Mouse (Mus musculus): ENCODE measurements around the gene Gba. TPM values are rescaled to one million over a fixed set of nuclear protein-coding genes. Genes with fewer than 3 reads are reported as not detected.
A peak's percentile ranks its signal among the peaks of the same experiment; 100 is the strongest.

Gene Gba
- polyA plus RNA-seq, 1 experiment, result not detected

DNA sequence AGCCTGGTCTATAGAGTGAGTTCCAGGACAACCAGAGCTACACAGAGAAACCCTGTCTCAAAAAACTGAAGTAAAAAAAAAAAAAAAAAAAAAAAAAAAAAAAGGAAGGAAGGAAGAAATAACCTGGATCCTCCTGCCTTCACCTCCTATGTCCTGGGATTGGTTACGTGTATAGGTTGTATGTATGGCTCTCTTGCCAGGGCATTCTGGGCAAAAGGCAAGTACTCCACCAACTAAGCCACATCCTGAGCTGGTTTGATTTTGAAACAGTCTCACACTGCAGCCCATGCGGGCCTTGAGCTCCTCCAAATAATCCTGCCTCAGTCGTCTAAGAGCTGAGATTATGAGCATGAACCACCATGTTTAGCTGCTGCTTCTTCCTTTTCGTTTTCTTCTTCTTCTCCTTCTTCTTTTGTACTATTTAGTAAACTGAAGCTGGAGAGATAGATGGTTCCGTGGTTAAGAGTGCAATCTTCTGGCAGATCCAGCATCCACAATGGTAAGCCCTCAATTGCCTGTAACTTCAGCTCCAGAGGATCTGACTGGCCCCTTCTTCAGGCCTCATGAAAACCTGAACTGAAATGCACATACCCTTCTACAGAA is 39.0 kb upstream of the Gba start:
- 61% methylated on average over 5 of the region's 5 CpGs for WGBS
- Histone ChIP-seq H3K4me3 (ENCODE audit: insufficient read depth, low read depth, low read length) (no peak overlapping the region), H3K27ac (ENCODE audit: insufficient read depth, low read depth, low read length) (no peak overlapping the region), H3K4me1 (ENCODE audit: control insufficient read depth, insufficient read depth, low read length) (peaks cover 12% of the 10 kb centered on the region; the same call in 1 of the 2 replicates)
- TF ChIP-seq CTCF (IDR thresholded peaks at IDR 0.05; ENCODE audit: insufficient read depth, low read depth, low read length) (no peak), POLR2A (IDR thresholded peaks at IDR 0.05; ENCODE audit: insufficient read depth, low read depth, low read length) (no peak)

DNA sequence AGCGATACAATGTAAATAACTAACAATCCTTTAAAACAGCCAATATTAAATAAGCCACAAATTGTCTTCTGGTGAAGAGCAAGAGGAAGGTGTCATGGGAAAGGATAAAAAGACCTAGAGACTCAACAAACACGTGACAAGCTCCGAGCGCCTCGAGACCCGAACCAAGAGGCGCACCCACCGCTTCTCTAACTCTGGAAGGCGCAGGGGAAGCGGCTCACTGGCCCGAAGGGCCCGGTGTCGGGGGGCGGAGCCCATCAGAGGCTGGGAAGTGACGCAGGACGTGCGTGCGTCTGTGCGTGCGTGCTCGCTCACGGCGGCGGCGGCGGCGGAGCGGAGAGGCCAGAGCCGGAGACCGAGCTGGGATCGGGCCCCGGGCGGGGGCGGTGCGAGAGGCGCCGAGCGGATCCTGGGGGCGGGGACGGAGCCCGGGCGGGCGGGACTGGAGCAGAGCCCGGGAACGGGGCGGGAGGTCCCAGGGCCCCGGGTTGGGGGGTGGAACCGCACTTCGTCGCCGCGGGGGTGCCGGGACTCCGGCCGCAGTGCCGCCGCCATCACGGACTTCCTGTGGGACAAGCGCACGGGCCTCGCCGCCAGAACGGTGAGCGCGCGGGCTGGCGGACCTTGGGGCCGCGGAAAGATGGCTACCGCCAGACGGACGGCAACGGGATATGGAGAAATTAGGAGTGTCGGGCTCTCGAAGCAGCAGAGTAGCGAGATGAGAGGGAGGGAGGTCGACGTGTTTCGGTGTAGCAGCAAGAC is 38.0 kb upstream of the Gba start, which contains the start of gene Clk2:
TSS of gene Clk2 (plus strand) at position 290 of the 762 bp plus-strand sequence.
- peak within 1 kb of the TSS; percentile 96 for H3K4me3 ChIP-seq (ENCODE audit: insufficient read depth, low read depth, low read length)
- H3K4me1 ChIP-seq (ENCODE audit: control insufficient read depth, insufficient read depth, low read length), result peaks cover 9% of the 10 kb centered on the region; the same call in 1 of the 2 replicates
- peak within 1 kb of the TSS; percentile 85 for H3K27ac ChIP-seq (ENCODE audit: insufficient read depth, low read depth, low read length)
- TF ChIP-seq CTCF (IDR thresholded peaks at IDR 0.05; ENCODE audit: insufficient read depth, low read depth, low read length) (no peak), POLR2A (IDR thresholded peaks at IDR 0.05; ENCODE audit: insufficient read depth, low read depth, low read length) (peak; percentile 88)
- WGBS, result under 1% methylated on average over 79 of the region's 79 CpGs

DNA sequence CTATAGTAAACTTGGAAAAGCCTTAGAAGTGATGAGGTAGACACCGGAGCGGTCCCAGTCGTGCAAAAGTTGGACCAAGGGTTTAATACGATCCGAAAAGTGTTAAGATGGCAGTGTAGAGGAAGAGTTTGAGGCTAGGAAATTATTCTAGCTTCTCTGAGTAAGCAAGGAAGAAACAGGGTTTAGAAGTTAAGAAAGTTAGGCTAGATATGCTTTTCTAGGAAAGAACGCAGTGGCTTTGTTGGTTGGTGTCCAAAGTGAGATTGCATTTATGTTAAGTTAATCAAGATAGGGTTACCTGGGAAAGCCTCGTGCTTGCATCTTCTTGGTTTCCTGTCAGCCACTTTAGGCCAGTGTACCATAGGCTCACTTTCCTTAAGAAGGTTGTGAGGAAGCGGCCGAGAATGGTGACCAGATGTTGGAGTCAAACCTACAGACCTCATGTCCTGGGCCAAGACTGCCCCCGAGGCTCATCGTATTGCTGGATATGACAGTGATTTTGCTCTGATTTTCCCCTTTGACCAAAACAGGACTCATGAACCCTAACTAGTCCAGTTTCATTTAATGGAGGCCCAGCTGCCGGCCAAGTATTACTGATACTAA is 37.4 kb upstream of the Gba start:
- peak overlapping the region; percentile 9; the same call in 1 of the 2 replicates for H3K27ac ChIP-seq (ENCODE audit: insufficient read depth, low read depth, low read length)
- H3K4me1 ChIP-seq (ENCODE audit: control insufficient read depth, insufficient read depth, low read length), result peaks cover 6% of the 10 kb centered on the region; the same call in 1 of the 2 replicates
- 20% methylated on average over 12 of the region's 12 CpGs for WGBS
- H3K4me3 ChIP-seq (ENCODE audit: insufficient read depth, low read depth, low read length), result peak overlapping the region; percentile 96
- no peak for TF ChIP-seq CTCF (IDR thresholded peaks at IDR 0.05; ENCODE audit: insufficient read depth, low read depth, low read length)
- TF ChIP-seq POLR2A (IDR thresholded peaks at IDR 0.05; ENCODE audit: insufficient read depth, low read depth, low read length), result no peak

DNA sequence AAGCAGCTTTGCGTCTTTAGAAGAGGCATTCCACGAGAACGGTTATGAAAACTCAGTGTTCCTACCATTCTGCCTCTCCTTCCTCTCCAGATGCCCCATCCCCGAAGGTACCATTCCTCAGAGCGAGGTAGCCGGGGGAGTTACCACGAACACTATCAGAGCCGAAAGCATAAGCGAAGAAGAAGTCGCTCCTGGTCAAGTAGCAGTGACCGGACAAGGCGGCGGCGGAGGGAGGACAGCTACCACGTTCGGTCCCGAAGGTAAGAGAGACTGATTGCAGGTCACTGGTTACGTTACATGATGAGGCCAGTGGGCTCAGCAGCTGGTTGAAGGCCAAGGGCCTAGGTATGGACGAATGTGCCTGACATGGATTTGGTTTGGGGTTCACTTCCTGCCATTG is 35.8 kb upstream of the Gba start:
- no peak for TF ChIP-seq POLR2A (IDR thresholded peaks at IDR 0.05; ENCODE audit: insufficient read depth, low read depth, low read length)
- TF ChIP-seq CTCF (IDR thresholded peaks at IDR 0.05; ENCODE audit: insufficient read depth, low read depth, low read length), result no peak

DNA sequence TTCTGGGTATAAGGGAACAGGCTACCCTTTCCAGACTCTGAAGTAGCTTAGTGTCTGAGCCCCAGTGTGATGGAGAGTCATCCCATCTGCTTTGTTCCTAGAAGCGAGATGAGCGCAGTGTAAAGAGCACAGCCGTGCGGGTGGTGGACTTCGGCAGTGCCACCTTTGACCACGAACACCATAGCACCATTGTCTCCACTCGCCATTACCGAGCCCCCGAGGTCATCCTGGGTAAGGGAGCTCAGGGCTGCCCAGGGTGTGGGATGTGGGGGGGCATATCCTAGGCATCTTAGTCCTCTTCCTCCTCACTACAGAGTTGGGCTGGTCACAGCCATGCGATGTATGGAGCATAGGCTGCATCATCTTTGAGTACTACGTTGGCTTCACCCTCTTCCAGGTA is 27.9 kb upstream of the Gba start:
- TF ChIP-seq CTCF (IDR thresholded peaks at IDR 0.05; ENCODE audit: insufficient read depth, low read depth, low read length) (no peak), POLR2A (IDR thresholded peaks at IDR 0.05; ENCODE audit: insufficient read depth, low read depth, low read length) (no peak)
- H3K4me1 ChIP-seq (ENCODE audit: control insufficient read depth, insufficient read depth, low read length), result peaks cover 4% of the 10 kb centered on the region; the same call in 1 of the 2 replicates
- WGBS, result 89% methylated on average over 11 of the region's 11 CpGs
- H3K4me3 ChIP-seq (ENCODE audit: insufficient read depth, low read depth, low read length), result no peak overlapping the region
- H3K27ac ChIP-seq (ENCODE audit: insufficient read depth, low read depth, low read length), result no peak overlapping the region

More for the DNA sequence above, 35.8 kb upstream of the Gba start:
- H3K27ac ChIP-seq (ENCODE audit: insufficient read depth, low read depth, low read length), result no peak overlapping the region
- peaks cover 6% of the 10 kb centered on the region; the same call in 1 of the 2 replicates for H3K4me1 ChIP-seq (ENCODE audit: control insufficient read depth, insufficient read depth, low read length)
- no peak overlapping the region for H3K4me3 ChIP-seq (ENCODE audit: insufficient read depth, low read depth, low read length)
- 90% methylated on average over 19 of the region's 19 CpGs for WGBS

DNA sequence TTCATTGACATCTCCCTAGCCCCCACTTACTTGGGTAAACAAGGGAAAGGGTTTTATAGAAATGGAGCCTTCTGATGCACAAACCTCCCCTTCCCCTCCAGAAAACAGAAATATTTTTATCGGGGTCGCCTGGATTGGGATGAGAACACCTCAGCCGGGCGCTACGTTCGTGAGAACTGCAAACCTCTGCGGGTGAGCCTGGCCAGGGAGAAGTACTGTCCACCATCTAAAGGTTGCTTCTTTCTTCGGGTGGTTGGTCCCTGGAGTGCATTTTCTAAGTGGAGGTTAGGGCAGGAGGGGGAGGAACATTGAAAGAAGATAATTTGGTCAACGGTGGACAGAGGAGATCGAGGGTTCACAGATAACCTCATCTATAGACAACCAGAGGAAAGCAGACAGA is 27.2 kb upstream of the Gba start:
- Histone ChIP-seq H3K27ac (ENCODE audit: insufficient read depth, low read depth, low read length) (no peak overlapping the region), H3K4me1 (ENCODE audit: control insufficient read depth, insufficient read depth, low read length) (peaks cover 4% of the 10 kb centered on the region; the same call in 1 of the 2 replicates), H3K4me3 (ENCODE audit: insufficient read depth, low read depth, low read length) (no peak overlapping the region)
- TF ChIP-seq CTCF (IDR thresholded peaks at IDR 0.05; ENCODE audit: insufficient read depth, low read depth, low read length), result no peak
- WGBS, result 91% methylated on average over 10 of the region's 10 CpGs

DNA sequence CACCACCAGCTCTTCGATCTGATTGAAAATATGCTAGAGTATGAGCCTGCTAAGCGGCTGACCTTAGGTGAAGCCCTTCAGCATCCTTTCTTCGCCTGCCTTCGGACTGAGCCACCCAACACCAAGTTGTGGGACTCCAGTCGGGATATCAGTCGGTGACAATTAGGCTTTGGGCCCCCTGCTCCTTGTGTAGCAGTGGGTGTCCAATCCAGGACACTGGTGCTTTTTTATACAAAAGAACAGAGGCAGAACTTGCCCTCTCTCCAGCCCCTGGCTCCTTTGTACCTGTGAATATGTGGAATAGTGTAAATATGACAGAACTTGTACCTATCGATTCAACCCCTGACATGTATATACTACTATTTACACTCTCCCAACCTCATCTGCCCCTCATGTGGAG is 26.3 kb upstream of the Gba start:
- no peak overlapping the region for H3K27ac ChIP-seq (ENCODE audit: insufficient read depth, low read depth, low read length)
- no peak for TF ChIP-seq CTCF (IDR thresholded peaks at IDR 0.05; ENCODE audit: insufficient read depth, low read depth, low read length)
- TF ChIP-seq POLR2A (IDR thresholded peaks at IDR 0.05; ENCODE audit: insufficient read depth, low read depth, low read length), result no peak
- no peak overlapping the region for H3K4me3 ChIP-seq (ENCODE audit: insufficient read depth, low read depth, low read length)
- WGBS, result 78% methylated on average over 7 of the region's 7 CpGs
- H3K4me1 ChIP-seq (ENCODE audit: control insufficient read depth, insufficient read depth, low read length), result peaks cover 4% of the 10 kb centered on the region; the same call in 1 of the 2 replicates

DNA sequence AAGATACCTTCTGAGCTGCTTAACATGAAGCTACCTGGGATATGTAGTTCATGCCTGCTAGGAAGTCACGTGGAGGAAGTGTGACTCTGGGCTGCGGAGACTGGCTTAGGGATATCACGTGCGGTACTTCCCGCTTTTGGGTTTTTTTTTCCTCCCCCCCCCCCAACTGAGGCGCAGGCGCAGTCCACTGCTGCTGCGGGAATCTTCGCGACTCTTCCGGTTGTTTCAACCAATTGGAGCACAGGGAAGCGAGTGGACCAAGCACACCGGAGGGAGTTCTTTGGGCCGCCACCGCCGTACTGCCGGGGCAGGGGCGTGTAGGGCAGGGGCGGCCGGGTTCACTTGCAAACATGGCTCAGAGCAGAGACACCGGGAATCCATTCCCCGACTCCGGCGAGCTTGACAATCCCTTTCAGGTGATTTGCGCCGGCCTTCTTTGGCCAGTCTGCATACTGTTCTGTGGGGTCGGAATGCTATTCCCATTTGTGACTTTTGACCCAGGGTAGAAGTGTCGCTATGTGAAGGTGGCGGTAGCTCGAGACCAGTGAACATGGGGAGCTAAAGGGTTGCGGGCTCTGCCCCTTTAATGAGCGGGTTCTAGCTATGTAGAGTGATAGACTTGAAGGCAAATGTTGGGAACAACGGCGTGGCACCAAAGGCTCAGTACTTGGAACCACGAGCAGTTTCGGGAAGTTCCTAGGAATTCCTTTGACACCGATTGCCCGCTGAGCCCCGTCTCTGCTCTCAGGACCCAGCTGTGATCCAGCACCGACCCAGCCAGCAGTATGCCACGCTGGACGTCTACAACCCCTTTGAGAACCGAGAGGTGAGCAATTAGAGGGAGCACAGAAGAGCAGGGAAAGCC is 25.3 kb upstream of the Gba start, which contains the start of gene Scamp3:
TSS of gene Scamp3 (plus strand) at position 232 of the 865 bp plus-strand sequence.
- WGBS, result under 1% methylated on average over 43 of the region's 43 CpGs
- TF ChIP-seq CTCF (IDR thresholded peaks at IDR 0.05; ENCODE audit: insufficient read depth, low read depth, low read length), result no peak
- TF ChIP-seq POLR2A (IDR thresholded peaks at IDR 0.05; ENCODE audit: insufficient read depth, low read depth, low read length), result peak; percentile 59; the same call in 1 of the 2 replicates
- Histone ChIP-seq H3K27ac (ENCODE audit: insufficient read depth, low read depth, low read length) (0 out of 2 replicates have a peak within 1 kb of the TSS, but pooled peaks have one; percentile 1), H3K4me3 (ENCODE audit: insufficient read depth, low read depth, low read length) (peak within 1 kb of the TSS; percentile 56), H3K4me1 (ENCODE audit: control insufficient read depth, insufficient read depth, low read length) (peaks cover 4% of the 10 kb centered on the region; the same call in 1 of the 2 replicates)
